Mouse (Mus musculus) heart, postnatal 10 days (tissue): Measurements from ENCODE around the gene Muc3. TPM values are rescaled to one million over a fixed set of nuclear protein-coding genes. Genes with fewer than 3 reads are reported as not detected.

Source experiments
- DNase-seq, 2 experiments: peaks; one replicate each; pipeline ENCODE4 v3.0.0; 2021
- intact Hi-C: fragments of 180-260 bp; cut with DNase I; formaldehyde crosslinking; loops from one replicate; pipeline ENCODE4 v1.15.1; 2025
- total RNA-seq, 2 experiments: library from RNA; stranded (reverse); gene quantifications; 2 replicates each; pipeline ENCODE4 v1.2.3; 2021

Gene Muc3
- total RNA-seq, 2 experiments from 2014 or later, result not detected

DNA sequence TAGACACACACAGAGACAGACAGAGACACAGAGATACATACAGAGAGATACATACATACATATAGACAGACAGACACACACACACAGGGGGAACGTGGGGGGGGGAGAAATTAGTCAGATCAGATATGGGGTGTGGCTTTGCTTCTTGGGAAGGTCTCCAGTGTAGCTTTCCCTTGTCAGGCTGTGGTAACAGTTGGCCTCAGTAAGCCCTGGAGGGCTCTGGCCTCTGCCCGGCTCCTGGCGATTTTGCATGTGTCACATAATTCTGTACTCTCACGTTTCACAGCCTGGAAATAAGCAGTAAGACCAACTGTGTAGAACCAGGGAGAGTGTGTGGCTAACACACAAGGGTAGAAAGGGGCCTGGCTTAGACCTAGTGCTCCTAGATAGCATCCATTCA lies 48.5 kb downstream of the Muc3 start:
- intact Hi-C loops, result no loop called here
- no peak for DNase-seq

- intact Hi-C loops, result no loop called here
- no peak for DNase-seq
Measured at GRCm38 (mm10) chr5:137098418-137098817, 50.7 kb downstream of the Muc3 start.

DNA sequence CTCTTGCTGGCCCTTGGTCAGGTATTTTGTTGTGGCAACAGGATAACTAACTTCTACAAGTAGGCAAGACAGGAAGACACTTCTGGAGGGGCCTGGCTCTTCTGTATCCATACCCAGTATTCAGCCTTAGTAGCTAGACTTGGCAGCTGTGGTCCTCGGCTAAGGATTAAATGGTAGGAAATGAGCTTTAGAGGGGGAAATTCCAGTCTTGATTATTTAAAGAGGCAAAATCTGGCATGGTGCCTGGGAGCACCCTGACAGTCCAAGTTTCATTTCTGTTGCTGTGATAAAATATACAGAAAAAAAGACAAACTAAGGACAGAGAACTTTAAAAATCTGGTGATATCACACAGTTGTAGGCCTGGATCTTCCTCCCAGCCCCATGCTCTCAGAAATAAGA lies 53.1 kb downstream of the Muc3 start:
- intact Hi-C loops, result no loop called here
- peak; percentile 67 to 69 for DNase-seq

GRCm38 (mm10) chr5:137095135-137095534 lies 54.0 kb downstream of the Muc3 start:
- intact Hi-C loops, result no loop called here
- DNase-seq, result no peak

DNA sequence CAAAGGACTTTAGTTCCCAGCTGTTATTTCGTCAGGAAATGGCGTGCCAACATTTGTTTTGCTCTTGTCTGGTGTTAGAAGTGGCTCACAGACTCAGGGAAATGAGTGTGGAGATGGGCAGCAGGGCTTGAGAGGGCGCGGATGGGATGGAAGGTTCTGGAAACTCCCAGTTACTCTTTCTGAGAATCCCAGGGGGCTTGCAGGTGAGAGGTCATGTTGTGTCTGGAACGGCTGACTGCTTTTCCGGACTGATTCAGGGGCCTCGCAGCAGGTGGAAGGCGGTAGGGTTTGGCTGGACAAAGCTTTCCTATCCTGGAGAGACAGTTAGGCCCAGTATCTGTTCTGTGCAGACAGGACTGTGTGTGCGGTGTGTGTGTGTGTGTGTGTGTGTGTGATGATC lies 55.4 kb downstream of the Muc3 start:
- peak; percentile 51 to 64 for DNase-seq
- intact Hi-C loops, result no loop called here

DNA sequence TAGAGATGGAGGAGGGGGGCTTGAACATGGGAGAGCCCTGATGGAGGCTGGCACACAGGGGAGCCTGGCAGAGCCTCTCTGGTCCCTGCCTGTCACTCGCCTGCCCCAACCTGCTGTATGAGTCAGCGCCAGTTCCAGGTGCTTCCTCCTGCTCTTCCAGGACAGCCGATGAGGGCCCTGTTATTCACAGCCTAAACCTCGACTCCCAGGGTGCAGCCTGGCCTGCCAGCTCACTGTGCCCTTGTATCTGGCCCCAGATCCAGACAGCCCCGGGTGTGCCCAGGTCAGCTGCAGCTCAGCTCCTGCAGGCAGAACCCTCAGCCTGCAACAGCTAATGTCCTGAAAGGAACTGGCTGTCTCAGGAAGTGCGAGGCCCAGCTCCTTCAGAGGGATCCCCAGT lies 57.6 kb downstream of the Muc3 start:
- DNase-seq, result no peak
- intact Hi-C loops, result no loop called here

DNA sequence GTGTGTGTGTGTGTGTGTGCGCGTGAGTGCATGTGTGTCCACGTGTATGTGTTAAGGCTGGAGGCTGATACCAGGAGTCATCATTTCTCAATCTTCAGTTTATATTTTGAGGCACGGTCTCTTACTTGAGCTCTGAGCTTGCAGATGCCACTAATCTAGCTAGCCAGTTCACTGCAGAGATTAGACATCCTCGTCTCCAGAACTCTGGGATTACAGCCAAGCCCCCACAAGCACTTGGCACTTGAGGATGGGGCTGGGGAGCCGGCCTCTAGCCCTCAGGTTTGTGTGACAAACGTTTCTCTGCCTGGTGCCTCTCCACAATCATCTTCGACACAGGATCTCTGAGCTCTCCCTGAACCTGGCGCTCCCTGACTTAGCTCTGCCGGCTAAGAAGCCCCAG lies 58.3 kb downstream of the Muc3 start:
- intact Hi-C loops, result no loop called here

DNA sequence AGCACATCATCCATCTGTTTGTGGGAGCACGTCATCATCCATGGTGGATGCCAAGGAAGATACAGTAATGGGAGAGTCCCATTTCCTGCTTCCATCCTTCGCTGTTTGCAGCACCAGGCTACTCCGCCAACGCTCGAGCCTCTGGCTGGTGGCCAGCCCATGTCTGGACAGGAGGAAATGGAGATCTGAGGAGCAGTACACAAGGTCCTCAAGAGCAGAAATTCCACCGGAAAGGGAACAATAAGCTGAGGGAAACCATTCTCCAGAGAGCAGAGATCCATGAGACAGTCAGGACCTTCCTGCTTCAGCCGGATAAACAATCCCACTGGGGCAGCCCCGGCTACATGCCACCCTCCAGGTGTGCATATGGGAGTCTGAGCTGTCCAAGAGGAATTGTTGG lies 61.7 kb downstream of the Muc3 start:
- DNase-seq, result peak; percentile 61 to 63
- intact Hi-C loops, result no loop called here

More for the DNA sequence above, 58.3 kb downstream of the Muc3 start:
- DNase-seq, result no peak

DNA sequence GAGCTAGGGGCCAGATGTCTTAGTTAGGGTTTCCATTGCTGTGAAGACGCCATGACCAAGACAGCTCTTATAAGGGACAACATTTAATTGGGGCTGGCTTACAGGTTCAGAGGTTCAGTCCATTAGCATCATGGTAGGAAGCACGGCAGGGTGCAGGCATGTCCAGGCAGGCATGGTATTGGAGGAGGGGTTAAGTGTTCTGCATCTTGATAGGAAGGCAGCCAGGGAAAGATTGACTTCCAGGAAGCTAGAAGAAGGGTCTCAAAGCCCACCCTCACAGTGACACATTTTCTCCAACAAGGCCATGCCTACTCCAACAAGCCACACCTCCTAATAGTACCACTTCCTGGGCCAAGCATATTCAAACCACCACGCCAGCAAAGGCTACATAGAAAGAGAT lies 63.4 kb downstream of the Muc3 start:
- intact Hi-C loops, result no loop called here
- DNase-seq, result no peak

DNA sequence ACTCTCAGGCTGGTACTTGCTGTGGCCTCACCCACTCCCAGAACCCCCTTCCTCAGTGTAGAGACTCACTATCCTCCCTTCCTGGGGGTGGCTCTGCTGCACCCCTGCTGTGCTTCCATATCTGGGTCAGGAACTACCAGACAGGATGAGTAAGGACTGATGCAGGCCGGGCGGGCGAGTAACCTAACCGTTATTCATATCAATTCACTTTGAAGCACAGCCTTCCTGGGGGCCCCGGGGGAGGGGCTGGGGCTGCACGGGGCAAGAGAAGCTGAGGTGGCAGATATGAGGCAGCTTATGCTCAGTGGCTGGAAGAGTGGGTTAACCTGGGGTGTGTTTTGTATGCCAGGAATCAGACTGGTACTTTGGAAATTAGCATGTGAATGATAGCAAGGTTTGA lies 64.1 kb downstream of the Muc3 start:
- intact Hi-C loops, result no loop called here
- no peak for DNase-seq

Other genes with a start within 250 kb of the Muc3 start
- 10 to 100 TPM; 14.4 to 17.2 TPM for gene Ift22, start 241.2 kb downstream of the Muc3 start, total RNA-seq
- gene Fis1, start 196.0 kb downstream of the Muc3 start, total RNA-seq, result 100 to 1,000 TPM; 180 to 184 TPM
- 1 to 10 TPM; 5.8 to 8.1 TPM for gene Cldn15, start 182.7 kb downstream of the Muc3 start, total RNA-seq
- gene Plod3, start 162.3 kb downstream of the Muc3 start, total RNA-seq, result 10 to 100 TPM; 45.0 to 47.1 TPM
- gene Znhit1, start 161.3 kb downstream of the Muc3 start, total RNA-seq, result 10 to 100 TPM; 51.6 to 53.4 TPM
- not detected for gene Vgf, start 122.9 kb downstream of the Muc3 start, total RNA-seq
- gene Ap1s1, start 103.2 kb downstream of the Muc3 start, total RNA-seq, result 10 to 100 TPM; 59.7 to 65.0 TPM
- 10 to 100 TPM; 11.0 to 19.3 TPM for gene Serpine1, start 77.1 kb downstream of the Muc3 start, total RNA-seq
- 10 to 100 TPM; 21.2 to 21.6 TPM for gene Trim56, start 33.1 kb downstream of the Muc3 start, total RNA-seq
- under 1 TPM; 0.41 to 0.45 TPM for gene Muc3a, start 63.1 kb upstream of the Muc3 start, total RNA-seq
- gene Ache, start 138.2 kb upstream of the Muc3 start, total RNA-seq, result 1 to 10 TPM; 4.6 to 4.8 TPM
- 1 to 10 TPM; 8.8 to 10.0 TPM for gene Ufsp1, start 145.3 kb upstream of the Muc3 start, total RNA-seq
- gene Srrt, start 158.4 kb upstream of the Muc3 start, total RNA-seq, result 10 to 100 TPM; 91.0 to 91.9 TPM
- gene Trip6, start 165.1 kb upstream of the Muc3 start, total RNA-seq, result 10 to 100 TPM; 22.5 to 23.3 TPM
- gene Slc12a9, start 184.3 kb upstream of the Muc3 start, total RNA-seq, result 1 to 10 TPM; 4.4 to 5.4 TPM
- 100 to 1,000 TPM; 103 to 111 TPM for gene Ephb4, start 200.8 kb upstream of the Muc3 start, total RNA-seq